Mouse (Mus musculus) c-Kit-negative CD71-positive TER-119-positive erythroid progenitor cells, embryonic 14.5 days (primary cell): ENCODE data around the gene Mbnl1.

Source experiments
- DNase-seq: peaks from one replicate; pipeline ENCODE4 v3.0.0-alpha.2; 2013; ENCODE audit warnings: low read depth, low spot score

Mbnl1 gene

GRCm38 (mm10) chr3:60608952-60609403, 136.3 kb downstream of the Mbnl1 start:
- DNase-seq = peak; percentile 47

GRCm38 (mm10) chr3:60611839-60612238, 139.2 kb downstream of the Mbnl1 start:
- DNase-seq = peak; percentile 70

GRCm38 (mm10) chr3:60613121-60613520, 140.5 kb downstream of the Mbnl1 start:
- no peak for DNase-seq

- no peak for DNase-seq
Measured at GRCm38 (mm10) chr3:60614516-60614915, 141.9 kb downstream of the Mbnl1 start.

GRCm38 (mm10) chr3:60615057-60615606, 142.5 kb downstream of the Mbnl1 start:
- DNase-seq = no peak

- no peak for DNase-seq
Measured at GRCm38 (mm10) chr3:60615615-60616014, 143.0 kb downstream of the Mbnl1 start.

- no peak for DNase-seq
Measured at GRCm38 (mm10) chr3:60616147-60616546, 143.5 kb downstream of the Mbnl1 start.

- DNase-seq = no peak
Measured at GRCm38 (mm10) chr3:60617643-60618042, 145.0 kb downstream of the Mbnl1 start.

- DNase-seq = no peak
Measured at GRCm38 (mm10) chr3:60620236-60620635, 147.6 kb downstream of the Mbnl1 start.

- DNase-seq = no peak
Measured at GRCm38 (mm10) chr3:60631183-60631582, 158.6 kb downstream of the Mbnl1 start.

GRCm38 (mm10) chr3:60631754-60632153, 159.1 kb downstream of the Mbnl1 start:
- DNase-seq = no peak

GRCm38 (mm10) chr3:60632796-60633466, 160.3 kb downstream of the Mbnl1 start:
- no peak for DNase-seq

GRCm38 (mm10) chr3:60638530-60638929, 165.9 kb downstream of the Mbnl1 start:
- DNase-seq = no peak

- no peak for DNase-seq
Measured at GRCm38 (mm10) chr3:60639135-60639534, 166.5 kb downstream of the Mbnl1 start.

GRCm38 (mm10) chr3:60642227-60642626, 169.6 kb downstream of the Mbnl1 start:
- DNase-seq = no peak

- DNase-seq = no peak
Measured at GRCm38 (mm10) chr3:60645531-60645930, 172.9 kb downstream of the Mbnl1 start.

GRCm38 (mm10) chr3:60648293-60648692, 175.7 kb downstream of the Mbnl1 start:
- no peak for DNase-seq

- DNase-seq = no peak
Measured at GRCm38 (mm10) chr3:60660762-60661161, 188.1 kb downstream of the Mbnl1 start.
